Mouse (Mus musculus): ENCODE results near the gene Gsto1.

Gene Gsto1

GRCm38 (mm10) chr19:47890489-47891130 is 35.8 kb downstream of the Gsto1 start:
- no peak for DNase-seq

- DNase-seq = no peak
These were observed 37.0 kb downstream of the Gsto1 start for GRCm38 (mm10) chr19:47891562-47892312.

- no peak for DNase-seq
These were observed 38.3 kb downstream of the Gsto1 start for GRCm38 (mm10) chr19:47893092-47893491.

GRCm38 (mm10) chr19:47898472-47899079 is 43.8 kb downstream of the Gsto1 start:
- DNase-seq = no peak

GRCm38 (mm10) chr19:47900012-47900411 is 45.2 kb downstream of the Gsto1 start:
- DNase-seq = no peak

- no peak for DNase-seq
These were observed 45.8 kb downstream of the Gsto1 start for GRCm38 (mm10) chr19:47900558-47900957.

- DNase-seq = no peak
These were observed 47.8 kb downstream of the Gsto1 start for GRCm38 (mm10) chr19:47902316-47903201.

- no peak for DNase-seq
These were observed 48.9 kb downstream of the Gsto1 start for GRCm38 (mm10) chr19:47903679-47904078.

- DNase-seq = no peak
These were observed 50.3 kb downstream of the Gsto1 start for GRCm38 (mm10) chr19:47905081-47905480.

GRCm38 (mm10) chr19:47905603-47906002 is 50.8 kb downstream of the Gsto1 start:
- DNase-seq = no peak

- DNase-seq = no peak
These were observed 52.8 kb downstream of the Gsto1 start for GRCm38 (mm10) chr19:47907596-47907995.

GRCm38 (mm10) chr19:47908961-47909371 is 54.2 kb downstream of the Gsto1 start:
- no peak for DNase-seq

- DNase-seq = no peak
These were observed 54.8 kb downstream of the Gsto1 start for GRCm38 (mm10) chr19:47909387-47910116.

GRCm38 (mm10) chr19:47910117-47910618 is 55.4 kb downstream of the Gsto1 start:
- no peak for DNase-seq

GRCm38 (mm10) chr19:47910751-47911150 is 56.0 kb downstream of the Gsto1 start:
- no peak for DNase-seq

GRCm38 (mm10) chr19:47913344-47913743 is 58.6 kb downstream of the Gsto1 start:
- no peak for DNase-seq

GRCm38 (mm10) chr19:47914191-47914590 is 59.4 kb downstream of the Gsto1 start:
- no peak for DNase-seq

Data from right cerebral cortex, postnatal 25 days (tissue).